Mouse (Mus musculus) megakaryocyte-erythroid progenitor cell, adult 5-6 weeks (primary cell): ENCODE data around the gene Gm3045. TPM values are rescaled to one million over a fixed set of nuclear protein-coding genes. Genes with fewer than 3 reads are reported as not detected.

Experiments
- ATAC-seq: replicated peaks from 2 replicates; pipeline ENCODE4 v1.8.0; 2016; ENCODE audit warnings: mild to moderate bottlenecking, inconsistent platforms; ENCODE audit not compliant: severe bottlenecking, poor library complexity, low FRiP score, low TSS enrichment
- total RNA-seq, 2 experiments: library from RNA; stranded (forward) in 1 of 2; stranded (reverse) in 1 of 2; fragments of 200-1000, 215-1000 nt in 1 of 2; fragments of >200 nt in 1 of 2; fragmentation: Nextera tagmentation in 1 of 2; gene quantifications; 2 replicates each; pipeline ENCODE4 v1.2.3; 2014 to 2017

The Gm3045 gene
- total RNA-seq, 2 experiments from 2014 or later: not detected

DNA sequence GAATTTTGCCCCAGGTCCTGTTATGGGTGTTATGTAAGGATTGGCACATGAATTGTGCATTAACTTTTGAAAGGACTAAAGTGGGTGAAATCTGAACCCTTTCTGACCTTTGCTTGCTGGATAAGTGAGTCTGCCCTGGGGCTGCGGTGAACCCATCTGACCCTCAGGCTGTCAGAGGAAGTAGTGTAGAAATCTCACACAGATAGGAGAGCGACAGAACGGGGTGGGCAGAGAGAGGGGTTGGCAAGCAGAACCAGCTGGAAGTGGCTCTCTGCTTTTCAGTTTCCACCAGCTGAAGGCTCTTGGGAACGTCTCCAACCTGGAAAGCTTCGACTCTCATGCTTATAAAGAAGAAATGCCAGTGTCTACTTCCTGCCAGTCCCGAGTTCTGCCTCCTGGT is 50.9 kb downstream of the Gm3045 start:
- no peak for ATAC-seq

DNA sequence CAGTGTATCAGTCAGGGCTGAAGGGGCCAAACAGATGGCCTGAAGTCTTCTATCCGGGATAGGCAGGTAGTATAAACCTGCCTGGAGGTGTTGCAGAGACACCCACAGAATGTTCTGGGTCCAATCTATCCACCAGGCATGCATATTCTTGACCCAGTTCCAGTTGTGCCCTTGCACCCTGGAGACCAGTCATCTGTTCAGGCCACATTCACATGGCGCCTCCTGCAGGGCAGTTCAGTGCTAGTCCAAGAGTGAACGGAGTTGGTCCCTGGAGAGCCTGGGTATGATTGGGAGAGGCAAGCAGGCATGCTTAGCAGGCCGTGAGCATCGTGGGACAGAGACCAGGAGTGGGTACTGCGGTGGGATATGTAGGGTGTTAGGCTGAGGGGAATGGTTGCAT is 51.6 kb downstream of the Gm3045 start:
- ATAC-seq: no peak

GRCm38 (mm10) chr13:56482146-56482545 is 55.8 kb downstream of the Gm3045 start, which contains the start of gene Il9:
TSS of gene Il9 (minus strand) at chr13:56482246.
- ATAC-seq: no peak

Other genes with a start within 250 kb of the Gm3045 start
- 3.1 TPM in 1 of 2 replicates, not detected in the other for gene Tifab, start 247.7 kb upstream of the Gm3045 start, total RNA-seq (2014; fragmentation: Nextera tagmentation)
- gene Tifab, start 247.7 kb upstream of the Gm3045 start, total RNA-seq (2017): 0.23 and 0.56 TPM in 2 replicates
- not detected in 2 replicates for gene Neurog1, start 174.4 kb upstream of the Gm3045 start, total RNA-seq (2014; fragmentation: Nextera tagmentation)
- not detected in 2 replicates for gene Neurog1, start 174.4 kb upstream of the Gm3045 start, total RNA-seq (2017)
- not detected in 2 replicates for gene Cxcl14, start 130.0 kb upstream of the Gm3045 start, total RNA-seq (2014; fragmentation: Nextera tagmentation)
- gene Cxcl14, start 130.0 kb upstream of the Gm3045 start, total RNA-seq (2017): not detected in 2 replicates
- not detected in 2 replicates for gene Slc25a48, start 11.8 kb downstream of the Gm3045 start, total RNA-seq (2014; fragmentation: Nextera tagmentation)
- gene Slc25a48, start 11.8 kb downstream of the Gm3045 start, total RNA-seq (2017): not detected in 2 replicates
- gene Il9, start 55.7 kb downstream of the Gm3045 start, total RNA-seq (2014; fragmentation: Nextera tagmentation): not detected in 2 replicates
- not detected in 2 replicates for gene Il9, start 55.7 kb downstream of the Gm3045 start, total RNA-seq (2017)
- not detected in 2 replicates for gene Fbxl21, start 95.9 kb downstream of the Gm3045 start, total RNA-seq (2014; fragmentation: Nextera tagmentation)
- not detected in 2 replicates for gene Fbxl21, start 95.9 kb downstream of the Gm3045 start, total RNA-seq (2017)
- not detected in 2 replicates for gene Lect2, start 121.9 kb downstream of the Gm3045 start, total RNA-seq (2014; fragmentation: Nextera tagmentation)
- not detected in 2 replicates for gene Lect2, start 121.9 kb downstream of the Gm3045 start, total RNA-seq (2017)
- 0.28 TPM in 1 of 2 replicates, not detected in the other for gene Tgfbi, start 182.9 kb downstream of the Gm3045 start, total RNA-seq (2014; fragmentation: Nextera tagmentation)
- gene Tgfbi, start 182.9 kb downstream of the Gm3045 start, total RNA-seq (2017): 0.72 and 1.5 TPM in 2 replicates